Mouse (Mus musculus) heart, adult 2 months (tissue): ENCODE data around the gene Irak2. TPM values are rescaled to one million over a fixed set of nuclear protein-coding genes. Genes with fewer than 3 reads are reported as not detected.

Experiments used
- DNase-seq, 2 experiments: peaks; one replicate each; pipeline ENCODE4 v3.0.0; 2021
- H3K27ac ChIP-seq: fragments of 200-600 bp; 2 replicates; pipeline ENCODE4 v1.8.1; 2022
- H3K27me3 ChIP-seq: fragments of 200-500 bp; 2 replicates; pipeline ENCODE4 v1.6.1; 2012; ENCODE audit warnings: mild to moderate bottlenecking, low read length, inconsistent platforms, mixed read lengths; ENCODE audit not compliant: control insufficient read depth, insufficient read depth
- H3K36me3 ChIP-seq: fragments of 200-500 bp; 2 replicates; pipeline ENCODE4 v1.6.1; 2012; ENCODE audit warnings: low read length, inconsistent platforms; ENCODE audit not compliant: control insufficient read depth, insufficient read depth
- H3K4me1 ChIP-seq: fragments of 200-500 bp; 2 replicates; pipeline ENCODE4 v1.6.1; 2011; ENCODE audit warnings: low read length; ENCODE audit not compliant: control insufficient read depth, insufficient read depth
- H3K4me3 ChIP-seq: fragments of 200-600 bp; 2 replicates; pipeline ENCODE4 v1.8.1; 2022
- H3K79me2 ChIP-seq: fragments of 200-500 bp; replicated peaks from 2 replicates; pipeline ENCODE4 v1.6.1; 2012; ENCODE audit warnings: mild to moderate bottlenecking, inconsistent platforms, low read length, moderate library complexity, mixed read lengths; ENCODE audit not compliant: control insufficient read depth, insufficient read depth
- H3K9ac ChIP-seq: fragments of 200-500 bp; 2 replicates; pipeline ENCODE4 v1.6.1; 2012; ENCODE audit warnings: low read depth, mild to moderate bottlenecking, control low read depth, inconsistent platforms, low read length, mixed read lengths
- CTCF ChIP-seq: fragments of 200-600 bp; IDR thresholded peaks from 2 replicates; pipeline ENCODE4 v1.8.1; 2022; ENCODE audit warnings: antibody characterized with exemption, mild to moderate bottlenecking, moderate library complexity
- EP300 ChIP-seq: fragments of 200-500 bp; IDR thresholded peaks from 2 replicates; pipeline ENCODE4 v1.6.1; 2011; ENCODE audit warnings: low read depth, low read length, control low read depth; ENCODE audit not compliant: insufficient read depth
- POLR2A ChIP-seq: fragments of 200-500 bp; IDR thresholded peaks from 2 replicates; pipeline ENCODE4 v1.6.1; 2011; ENCODE audit warnings: mild to moderate bottlenecking, low read depth, low read length, control low read depth; ENCODE audit not compliant: insufficient read depth
- WGBS: fragments of 180-500 bp; shearing (Covaris S2); methylation state at CpG from one replicate; pipeline ENCODE4 v1.1.7; 2018; 5-methylcytosine and 5-hydroxymethylcytosine counted together
- intact Hi-C: fragments of 180-260 bp; cut with DNase I; formaldehyde crosslinking; loops from one replicate; pipeline ENCODE4 v1.15.1; 2025
- polyA plus RNA-seq: library from polyadenylated mRNA; depleted of rRNA; stranded (reverse); fragments of >200 nt; gene quantifications from 2 replicates; pipeline ENCODE4 v1.2.3, GENCODE M21; 2012
- total RNA-seq, 2 experiments: library from RNA; stranded (reverse); gene quantifications; 2 replicates each; pipeline ENCODE4 v1.2.3; 2021

Gene Irak2
- total and polyA plus RNA-seq, 3 experiments, result 10.4 to 13.6 (median 12.9) TPM

- intact Hi-C loops, result no loop called here
- no peaks in the 10 kb centered on the region; the same call in 1 of the 2 replicates for H3K36me3 ChIP-seq
- H3K4me1 ChIP-seq, result peaks cover 21% of the 10 kb centered on the region
- DNase-seq, result no peak
- peak overlapping the region; percentile 70 for H3K27ac ChIP-seq
- 79% methylated on average over 16 of the region's 16 CpGs for WGBS
- H3K27me3 ChIP-seq, result no peaks in the 10 kb centered on the region
- TF ChIP-seq CTCF (no peak), EP300 (no peak), POLR2A (no peak)
- H3K79me2 ChIP-seq, result no peaks in the 10 kb centered on the region
- H3K4me3 ChIP-seq, result no peak overlapping the region
- H3K9ac ChIP-seq, result no peak overlapping the region
These were observed 16.6 kb downstream of the Irak2 start for GRCm38 (mm10) chr6:113654753-113655397.

DNA sequence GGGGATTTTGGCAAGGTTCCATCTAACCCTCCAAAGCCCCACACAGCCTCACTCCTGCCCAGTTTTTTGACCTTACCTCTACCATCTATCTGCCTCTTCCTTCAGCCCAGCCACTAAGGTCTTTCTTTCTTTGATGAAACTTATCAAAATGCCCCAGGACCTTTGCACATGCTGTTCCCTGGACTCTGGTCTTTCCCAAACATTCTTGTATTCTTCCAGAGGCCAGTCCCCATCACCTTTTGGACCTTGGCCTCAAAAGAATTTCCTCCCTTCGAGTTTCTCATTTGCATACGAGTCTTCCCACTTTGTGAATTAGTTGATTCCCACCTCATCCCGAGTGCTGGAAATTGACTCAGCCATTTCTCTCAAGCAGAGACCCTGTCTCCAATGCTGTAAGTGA lies 17.2 kb downstream of the Irak2 start:
- H3K79me2 ChIP-seq, result no peaks in the 10 kb centered on the region
- H3K27ac ChIP-seq, result no peak overlapping the region
- TF ChIP-seq EP300 (no peak), CTCF (no peak), POLR2A (no peak)
- no peaks in the 10 kb centered on the region for H3K27me3 ChIP-seq
- peaks cover 23% of the 10 kb centered on the region for H3K4me1 ChIP-seq
- no peaks in the 10 kb centered on the region; the same call in 1 of the 2 replicates for H3K36me3 ChIP-seq
- intact Hi-C loops, result no loop called here
- H3K9ac ChIP-seq, result no peak overlapping the region
- DNase-seq, result no peak
- 98% methylated on average over 3 of the region's 3 CpGs for WGBS
- H3K4me3 ChIP-seq, result no peak overlapping the region

DNA sequence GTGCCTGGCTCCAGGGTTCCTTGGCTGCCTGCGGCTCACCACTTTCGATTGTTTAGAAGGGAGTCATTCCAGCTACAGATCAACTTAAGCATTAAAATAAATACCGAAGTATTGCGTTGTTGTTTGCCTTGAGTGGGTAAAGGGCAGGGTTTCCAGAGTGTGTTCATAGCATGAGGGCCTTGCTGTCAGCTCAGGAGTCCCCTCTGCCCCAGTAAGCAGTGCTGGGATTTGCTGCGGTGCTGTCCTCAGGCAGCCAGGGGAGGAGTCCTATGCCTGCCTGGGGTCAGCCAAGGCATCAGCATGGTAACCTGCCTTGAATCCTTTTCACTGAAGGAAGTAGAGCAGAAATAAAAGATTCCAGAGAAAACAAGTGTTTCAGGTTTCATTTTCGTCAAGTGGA lies 18.6 kb downstream of the Irak2 start:
- H3K36me3 ChIP-seq, result no peaks in the 10 kb centered on the region; the same call in 1 of the 2 replicates
- no peak for DNase-seq
- TF ChIP-seq CTCF, result no peak
- TF ChIP-seq EP300, result no peak
- TF ChIP-seq POLR2A, result no peak
- peaks cover 33% of the 10 kb centered on the region for H3K4me1 ChIP-seq
- H3K79me2 ChIP-seq, result no peaks in the 10 kb centered on the region
- peak overlapping the region; percentile 38 for H3K27ac ChIP-seq
- no peak overlapping the region for H3K9ac ChIP-seq
- 74% methylated on average over 6 of the region's 6 CpGs for WGBS
- no peak overlapping the region for H3K4me3 ChIP-seq
- no peaks in the 10 kb centered on the region for H3K27me3 ChIP-seq
- intact Hi-C loops, result no loop called here

DNA sequence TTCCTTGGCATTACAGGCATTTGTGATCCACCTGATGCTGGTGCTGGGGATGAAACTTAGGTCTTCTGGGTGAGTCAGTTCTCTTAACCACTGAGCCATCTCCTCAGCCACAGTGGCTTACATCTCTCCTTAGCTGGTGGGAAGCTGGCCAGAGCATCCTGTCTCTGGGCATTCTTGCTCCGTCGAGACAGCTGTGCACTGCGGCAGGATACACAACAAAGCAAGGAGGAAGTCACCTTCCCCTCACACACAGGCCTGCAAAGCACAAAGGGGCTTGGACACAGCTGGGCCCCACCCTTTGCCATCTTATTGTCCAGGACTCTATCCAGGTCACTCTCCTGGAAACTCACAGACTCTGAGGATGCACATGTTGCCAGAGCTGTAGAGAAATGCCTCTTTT lies 20.0 kb downstream of the Irak2 start:
- DNase-seq, result peak in 1 of 2 experiments; percentile 65

DNA sequence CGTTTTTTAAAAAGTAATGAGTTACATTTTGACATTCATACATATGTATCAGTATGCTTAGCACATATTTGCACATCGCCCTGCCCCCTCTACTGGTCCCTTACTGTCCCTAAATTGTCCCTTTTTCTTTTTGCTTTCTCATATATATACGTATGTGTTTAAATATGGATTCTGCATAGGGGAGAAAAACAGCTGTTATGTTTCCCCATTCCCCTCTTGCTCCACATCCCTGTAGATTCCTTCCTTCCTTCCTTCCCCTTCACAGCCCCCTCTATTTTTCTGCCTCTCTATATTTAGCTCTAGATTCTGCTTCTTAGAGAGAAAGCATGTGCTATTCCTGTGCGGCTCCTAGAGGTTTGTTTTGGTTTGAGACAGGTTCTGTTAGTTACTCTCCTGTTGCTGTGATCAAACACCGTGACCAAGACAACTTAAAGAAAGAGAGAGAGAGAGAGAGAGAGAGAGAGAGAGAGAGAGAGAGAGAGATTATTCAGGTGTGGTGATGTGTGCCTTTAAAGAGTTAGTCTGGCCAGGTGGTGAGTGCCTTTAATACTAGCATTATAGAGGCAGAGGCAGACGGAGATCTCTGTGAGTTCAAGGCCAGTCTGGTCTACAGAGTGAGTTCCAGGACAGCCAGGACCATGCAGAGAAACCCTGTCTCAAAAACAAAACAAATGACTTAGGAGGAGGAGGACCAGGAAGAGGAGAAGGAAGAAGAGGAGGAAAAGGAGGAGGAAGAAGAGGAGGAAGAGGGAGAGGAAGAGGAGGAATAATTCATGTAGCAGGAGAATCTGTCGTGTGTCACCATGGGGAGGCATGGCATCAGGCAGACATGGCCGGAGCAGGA lies 21.6 kb downstream of the Irak2 start:
- WGBS, result 47% methylated on average over 8 of the region's 8 CpGs
- no peak for DNase-seq
- Histone ChIP-seq H3K27me3 (no peaks in the 10 kb centered on the region), H3K4me1 (peaks cover 27% of the 10 kb centered on the region), H3K9ac (no peak overlapping the region), H3K27ac (peak overlapping the region; percentile 70), H3K36me3 (no peaks in the 10 kb centered on the region; the same call in 1 of the 2 replicates), H3K79me2 (no peaks in the 10 kb centered on the region), H3K4me3 (no peak overlapping the region)
- intact Hi-C loops, result loop anchor here (2.0 kb wide), 1 partner anchor 21 kb away; the partner anchor contains the start of gene Irak2
- TF ChIP-seq POLR2A (no peak), CTCF (no peak), EP300 (no peak)

More for the DNA sequence above, 20.0 kb downstream of the Irak2 start:
- 29% methylated on average over 3 of the region's 3 CpGs for WGBS
- Histone ChIP-seq H3K36me3 (no peaks in the 10 kb centered on the region; the same call in 1 of the 2 replicates), H3K9ac (no peak overlapping the region), H3K4me1 (peaks cover 33% of the 10 kb centered on the region), H3K79me2 (no peaks in the 10 kb centered on the region), H3K27me3 (no peaks in the 10 kb centered on the region), H3K4me3 (no peak overlapping the region), H3K27ac (peak overlapping the region; percentile 70)
- peak; percentile 88; the same call in 1 of the 2 replicates for TF ChIP-seq EP300
- TF ChIP-seq CTCF, result no peak
- peak; percentile 37; the same call in 1 of the 2 replicates for TF ChIP-seq POLR2A
- intact Hi-C loops, result loop anchor here (2.0 kb wide), 1 partner anchor 19 kb away; the partner anchor contains the start of gene Irak2
